Mouse (Mus musculus) neural tube, embryonic 15.5 days (tissue): Measurements from ENCODE around the gene Dlgap1. TPM values are rescaled to one million over a fixed set of nuclear protein-coding genes. Genes with fewer than 3 reads are reported as not detected.

Experiments
- ATAC-seq: fragments of 200-750 bp; cut with Nextera tagmentation; 2 replicates; pipeline ENCODE4 v1.8.0; 2017; ENCODE audit warnings: mild to moderate bottlenecking, moderate TSS enrichment, moderate library complexity; ENCODE audit not compliant: low FRiP score
- H3K27ac ChIP-seq: fragments of 300-500 bp; sonication (generic); replicated peaks from 2 replicates; pipeline ENCODE4 v1.5.1; 2015; ENCODE audit warnings: mild to moderate bottlenecking, inconsistent platforms
- H3K27me3 ChIP-seq: fragments of 300-500 bp; sonication (generic); replicated peaks from 2 replicates; pipeline ENCODE4 v1.6.1; 2015; ENCODE audit warnings: inconsistent platforms
- H3K36me3 ChIP-seq: fragments of 300-500 bp; sonication (generic); 2 replicates; pipeline ENCODE4 v1.6.1; 2015; ENCODE audit warnings: inconsistent platforms
- H3K4me1 ChIP-seq: fragments of 300-500 bp; sonication (generic); 2 replicates; pipeline ENCODE4 v1.6.1; 2015; ENCODE audit warnings: inconsistent platforms
- H3K4me2 ChIP-seq: fragments of 300-500 bp; sonication (generic); 2 replicates; pipeline ENCODE4 v1.6.1; 2015; ENCODE audit warnings: inconsistent platforms, mild to moderate bottlenecking, moderate library complexity
- H3K4me3 ChIP-seq: fragments of 300-500 bp; sonication (generic); replicated peaks from 2 replicates; pipeline ENCODE4 v1.5.1; 2015; ENCODE audit warnings: mild to moderate bottlenecking, inconsistent platforms
- H3K9ac ChIP-seq: fragments of 300-500 bp; sonication (generic); replicated peaks from 2 replicates; pipeline ENCODE4 v1.6.1; 2015; ENCODE audit warnings: mild to moderate bottlenecking, inconsistent platforms
- H3K9me3 ChIP-seq: fragments of 300-500 bp; sonication (generic); replicated peaks from 2 replicates; pipeline ENCODE4 v1.6.1; 2016; ENCODE audit warnings: inconsistent platforms
- WGBS: fragments of 180-500 bp; shearing (Covaris S2); methylation state at CpG from one replicate; pipeline ENCODE4 v1.1.7; 2015; ENCODE audit warnings: mixed read lengths; 5-methylcytosine and 5-hydroxymethylcytosine counted together
- polyA plus RNA-seq: library from polyadenylated mRNA; unstranded; fragments of >200 nt; fragmentation: Nextera tagmentation; extraction: Ambion mirVana; gene quantifications from 2 replicates; pipeline ENCODE4 v1.2.1, GENCODE M21; 2015

Dlgap1 gene
- polyA plus RNA-seq, 1 experiment from 2014 or later: 42.6 TPM

- Histone ChIP-seq H3K27ac (0 out of 2 replicates have a peak overlapping the region, but pooled peaks have one; percentile 4), H3K4me3 (no peak overlapping the region), H3K9me3 (no peaks in the 10 kb centered on the region), H3K27me3 (no peaks in the 10 kb centered on the region), H3K4me1 (no peaks in the 10 kb centered on the region), H3K9ac (no peak overlapping the region), H3K4me2 (no peak overlapping the region), H3K36me3 (no peaks in the 10 kb centered on the region)
- no peak for ATAC-seq
- 75% methylated on average over 7 of the region's 7 CpGs for WGBS
Observed at GRCm38 (mm10) chr17:70501933-70502332, 533.1 kb downstream of the Dlgap1 start.

DNA sequence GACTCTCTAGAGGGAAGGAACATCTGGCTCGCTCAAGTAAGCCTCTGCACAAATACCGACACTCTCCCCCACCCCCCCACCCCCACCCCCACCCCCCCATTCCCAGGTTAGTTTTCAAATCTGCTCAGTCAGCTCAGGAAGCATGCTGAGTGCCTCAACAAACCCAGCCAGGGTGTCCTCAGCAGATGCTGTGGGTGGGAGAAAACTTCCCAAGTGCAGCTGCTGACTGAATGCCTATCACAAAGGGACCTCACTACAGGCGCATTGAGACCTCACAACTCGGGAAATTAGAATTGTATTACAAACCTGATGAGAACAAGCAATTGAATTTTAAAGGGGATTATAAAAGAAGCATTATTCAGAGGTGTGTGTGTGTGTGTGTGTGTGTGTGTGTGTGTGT lies 538.9 kb downstream of the Dlgap1 start:
- ATAC-seq: no peak
- H3K4me2 ChIP-seq: no peak overlapping the region
- no peak overlapping the region for H3K9ac ChIP-seq
- H3K27me3 ChIP-seq: no peaks in the 10 kb centered on the region
- H3K4me1 ChIP-seq: no peaks in the 10 kb centered on the region
- H3K4me3 ChIP-seq: no peak overlapping the region
- H3K27ac ChIP-seq: no peak overlapping the region
- 48% methylated on average over 4 of the region's 4 CpGs for WGBS
- no peaks in the 10 kb centered on the region for H3K9me3 ChIP-seq
- H3K36me3 ChIP-seq: no peaks in the 10 kb centered on the region

- ATAC-seq: no peak
- H3K27me3 ChIP-seq: no peaks in the 10 kb centered on the region
- no peaks in the 10 kb centered on the region for H3K36me3 ChIP-seq
- H3K4me2 ChIP-seq: no peak overlapping the region
- no peak overlapping the region for H3K4me3 ChIP-seq
- no peaks in the 10 kb centered on the region for H3K9me3 ChIP-seq
- H3K4me1 ChIP-seq: no peaks in the 10 kb centered on the region
- 83% methylated on average over 5 of the region's 5 CpGs for WGBS
- no peak overlapping the region for H3K9ac ChIP-seq
- H3K27ac ChIP-seq: no peak overlapping the region
Observed at GRCm38 (mm10) chr17:70510441-70510840, 541.6 kb downstream of the Dlgap1 start.

GRCm38 (mm10) chr17:70511401-70511800 lies 542.5 kb downstream of the Dlgap1 start:
- Histone ChIP-seq H3K36me3 (peaks cover 7% of the 10 kb centered on the region), H3K4me3 (no peak overlapping the region), H3K9me3 (no peaks in the 10 kb centered on the region), H3K9ac (no peak overlapping the region), H3K4me2 (no peak overlapping the region), H3K4me1 (no peaks in the 10 kb centered on the region), H3K27me3 (no peaks in the 10 kb centered on the region), H3K27ac (no peak overlapping the region)
- WGBS: 85% methylated on average over 3 of the region's 3 CpGs
- no peak for ATAC-seq

DNA sequence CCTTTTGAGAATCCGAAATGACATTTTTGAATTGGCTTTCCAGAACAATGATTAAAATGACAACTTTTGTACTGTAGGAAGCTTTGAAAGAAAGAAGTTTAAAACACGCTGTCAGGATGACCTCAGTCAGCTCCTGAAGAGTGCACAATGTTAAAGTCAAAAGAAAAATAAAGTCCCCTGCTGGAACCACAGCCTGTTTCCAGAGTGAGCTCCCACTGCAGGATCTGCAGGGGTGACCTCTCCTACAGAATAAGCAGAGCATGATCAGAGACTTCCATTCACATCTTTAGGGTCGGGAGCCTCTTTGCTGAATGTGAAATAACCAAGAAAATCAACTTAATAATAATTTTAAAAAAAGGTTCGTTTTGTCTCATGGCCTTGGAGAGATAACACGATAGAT lies 544.9 kb downstream of the Dlgap1 start:
- H3K4me1 ChIP-seq: no peaks in the 10 kb centered on the region
- no peak overlapping the region for H3K27ac ChIP-seq
- no peaks in the 10 kb centered on the region for H3K27me3 ChIP-seq
- WGBS: 86% methylated on average over 5 of the region's 5 CpGs
- no peak overlapping the region for H3K4me3 ChIP-seq
- ATAC-seq: no peak
- no peak overlapping the region for H3K4me2 ChIP-seq
- H3K9me3 ChIP-seq: no peaks in the 10 kb centered on the region
- peaks cover 14% of the 10 kb centered on the region for H3K36me3 ChIP-seq
- H3K9ac ChIP-seq: no peak overlapping the region

GRCm38 (mm10) chr17:70516506-70516905 lies 547.6 kb downstream of the Dlgap1 start:
- H3K9me3 ChIP-seq: no peaks in the 10 kb centered on the region
- no peak overlapping the region for H3K4me2 ChIP-seq
- peaks cover 14% of the 10 kb centered on the region for H3K36me3 ChIP-seq
- H3K27ac ChIP-seq: no peak overlapping the region
- no peak overlapping the region for H3K9ac ChIP-seq
- no peak overlapping the region for H3K4me3 ChIP-seq
- H3K4me1 ChIP-seq: peaks cover 2% of the 10 kb centered on the region; the same call in 1 of the 2 replicates
- 94% methylated on average over 18 of the region's 18 CpGs for WGBS
- H3K27me3 ChIP-seq: no peaks in the 10 kb centered on the region
- ATAC-seq: no peak

DNA sequence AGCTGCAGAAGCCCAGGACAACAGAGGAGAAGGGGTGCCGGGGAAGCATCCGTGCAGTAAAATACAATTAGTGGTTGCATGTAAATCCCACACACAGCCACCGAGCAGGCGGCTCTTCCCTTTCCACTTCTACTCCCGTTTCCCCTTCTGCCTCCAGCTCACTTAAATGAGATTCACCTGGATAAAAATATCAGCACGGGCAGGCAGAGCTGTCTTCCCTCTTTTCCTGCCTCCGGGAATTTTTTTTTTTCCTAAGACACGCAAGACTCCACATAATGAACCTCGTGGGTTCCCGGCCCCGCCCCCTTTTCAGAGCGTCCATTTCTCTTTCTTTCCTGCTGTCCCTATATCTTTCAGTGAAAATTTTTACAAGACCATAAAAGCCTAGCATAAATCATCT lies 548.5 kb downstream of the Dlgap1 start:
- H3K4me3 ChIP-seq: no peak overlapping the region
- H3K9me3 ChIP-seq: no peaks in the 10 kb centered on the region
- ATAC-seq: no peak
- no peak overlapping the region for H3K9ac ChIP-seq
- no peak overlapping the region for H3K4me2 ChIP-seq
- H3K36me3 ChIP-seq: peaks cover 14% of the 10 kb centered on the region
- WGBS: 84% methylated on average over 12 of the region's 12 CpGs
- H3K27me3 ChIP-seq: no peaks in the 10 kb centered on the region
- H3K27ac ChIP-seq: no peak overlapping the region
- H3K4me1 ChIP-seq: peaks cover 9% of the 10 kb centered on the region; the same call in 1 of the 2 replicates

DNA sequence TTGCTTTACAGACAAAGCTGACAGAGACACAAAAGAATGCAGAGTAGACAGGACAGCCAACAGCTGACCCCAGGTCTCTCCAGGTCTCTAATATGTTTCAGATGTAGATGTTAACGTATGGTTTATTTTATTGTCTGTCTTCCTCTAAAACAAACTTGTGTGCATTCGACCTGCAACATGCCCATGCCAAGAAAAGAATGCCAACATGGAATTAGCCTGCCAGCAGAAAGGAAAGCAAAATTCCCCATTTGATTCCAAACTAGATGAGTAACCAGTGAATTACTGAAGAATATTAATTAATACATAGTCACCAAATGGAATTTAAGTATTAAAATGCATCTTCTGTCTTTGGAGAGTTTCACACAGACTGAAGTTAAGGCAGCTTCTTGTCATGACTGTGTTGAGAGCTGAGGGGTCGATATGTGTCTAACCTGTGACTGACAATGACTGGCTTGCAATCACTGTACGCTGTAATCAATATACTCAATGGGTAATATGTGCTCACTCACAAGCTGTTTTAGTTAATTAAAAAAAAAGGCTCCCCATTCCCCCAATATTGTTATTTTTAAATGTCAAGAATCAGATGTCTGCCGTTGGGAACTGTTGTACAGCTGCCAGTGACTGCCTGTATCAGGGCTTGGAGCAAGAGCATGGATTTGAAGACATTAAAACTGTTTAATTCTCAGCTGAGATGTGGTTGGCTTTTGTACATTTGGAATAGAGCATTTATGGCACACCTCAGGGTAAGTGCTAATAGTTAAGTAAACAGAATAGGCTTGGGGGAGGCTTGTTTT lies 552.4 kb downstream of the Dlgap1 start:
- Histone ChIP-seq H3K9me3 (no peaks in the 10 kb centered on the region), H3K4me2 (peak overlapping the region; percentile 25), H3K27me3 (no peaks in the 10 kb centered on the region), H3K9ac (no peak overlapping the region), H3K4me1 (peaks cover 12% of the 10 kb centered on the region; the same call in 1 of the 2 replicates), H3K36me3 (peaks cover 9% of the 10 kb centered on the region), H3K4me3 (no peak overlapping the region), H3K27ac (0 out of 2 replicates have a peak overlapping the region, but pooled peaks have one; percentile 1)
- ATAC-seq: no peak
- WGBS: 67% methylated on average over 5 of the region's 5 CpGs

- H3K4me1 ChIP-seq: peaks cover 12% of the 10 kb centered on the region; the same call in 1 of the 2 replicates
- no peaks in the 10 kb centered on the region for H3K27me3 ChIP-seq
- H3K27ac ChIP-seq: no peak overlapping the region
- no peak overlapping the region for H3K9ac ChIP-seq
- no peak for ATAC-seq
- 46% methylated on average over 11 of the region's 11 CpGs for WGBS
- peak overlapping the region; percentile 15 for H3K4me3 ChIP-seq
- H3K9me3 ChIP-seq: no peaks in the 10 kb centered on the region
- peak overlapping the region; percentile 25 for H3K4me2 ChIP-seq
- H3K36me3 ChIP-seq: peaks cover 2% of the 10 kb centered on the region; the same call in 1 of the 2 replicates
Observed at GRCm38 (mm10) chr17:70521971-70522370, 553.1 kb downstream of the Dlgap1 start.

- Histone ChIP-seq H3K4me1 (peaks cover 12% of the 10 kb centered on the region; the same call in 1 of the 2 replicates), H3K27me3 (no peaks in the 10 kb centered on the region), H3K36me3 (no peaks in the 10 kb centered on the region)
Observed at GRCm38 (mm10) chr17:70525990-70526389, 557.1 kb downstream of the Dlgap1 start.

GRCm38 (mm10) chr17:70527101-70527500 lies 558.2 kb downstream of the Dlgap1 start:
- no peak for ATAC-seq
- Histone ChIP-seq H3K4me2 (no peak overlapping the region), H3K27me3 (no peaks in the 10 kb centered on the region), H3K4me1 (peaks cover 6% of the 10 kb centered on the region; the same call in 1 of the 2 replicates), H3K36me3 (no peaks in the 10 kb centered on the region), H3K4me3 (no peak overlapping the region), H3K9ac (no peak overlapping the region), H3K27ac (no peak overlapping the region), H3K9me3 (no peaks in the 10 kb centered on the region)
- WGBS: 35% methylated on average over 9 of the region's 9 CpGs

More at GRCm38 (mm10) chr17:70525990-70526389, 557.1 kb downstream of the Dlgap1 start:
- Histone ChIP-seq H3K9ac (no peak overlapping the region), H3K27ac (no peak overlapping the region), H3K9me3 (no peaks in the 10 kb centered on the region), H3K4me3 (no peak overlapping the region), H3K4me2 (no peak overlapping the region)
- 55% methylated on average over 3 of the region's 3 CpGs for WGBS
- no peak for ATAC-seq
